Mouse (Mus musculus): ENCODE measurements at regions not wholly inside any gene's neighbourhood (a gene's known extent, or its start where the extent isn't known, plus 50 kb on each side); places are given as distances from the start of the nearest gene placed in this dataset.

GRCm38 (mm10) chr8:112078621-112079020, 63.8 kb upstream of the Gm6793 start:
- no peak for TF ChIP-seq CTCF (IDR thresholded peaks at IDR 0.05; ENCODE audit: extremely low read depth, insufficient read depth, insufficient read length, insufficient replicate concordance)
- no peak for TF ChIP-seq POLR2A (IDR thresholded peaks at IDR 0.05; ENCODE audit: low read depth, low read length)

Measured in spleen, adult 2 months (tissue).